Comparison of ENCODE assay signal across 21 mouse cellular contexts in genomic region chr6:94705931-94706330, GRCm38 (mm10).
"Had no signal": no experiment of that assay in that cellular context is flagged by ENCODE, and none has a peak within 500 bp of the region (broad histone marks: within the 10 kb centered on the region; RNA-seq: fewer than 3 reads in every experiment).

No protein-coding gene starts in this region.

- DNase-seq: liver, embryonic 13.5 days; liver, postnatal 0 days; lung, adult 2 months; lung, postnatal 14 days; lung, postnatal 36 days; midbrain, embryonic 14.5 days; right cerebral cortex, postnatal 14 days; thymus, adult 2 months; thymus, postnatal 36 days had no signal

- H3K4me1 ChIP-seq: stomach, embryonic 15.5 days had no signal

- H3K36me3 ChIP-seq: liver, embryonic 13.5 days; liver, embryonic 15.5 days; lung, embryonic 15.5 days; midbrain, embryonic 10.5 days; midbrain, embryonic 12.5 days; neural tube, embryonic 13.5 days; neural tube, embryonic 15.5 days; stomach, embryonic 15.5 days had no signal

- H3K27ac ChIP-seq: liver, embryonic 13.5 days; liver, embryonic 15.5 days; lung, embryonic 15.5 days; macrophage; midbrain, embryonic 10.5 days; midbrain, embryonic 12.5 days; neural tube, embryonic 13.5 days; neural tube, embryonic 15.5 days; stomach, embryonic 15.5 days; stomach, postnatal 0 days had no signal

- H3K27me3 ChIP-seq: neural tube, embryonic 15.5 days; stomach, embryonic 15.5 days had no signal

- ATAC-seq: liver, postnatal 0 days; lung, postnatal 0 days; midbrain, embryonic 16.5 days had no signal

- H3K4me3 ChIP-seq: liver, embryonic 13.5 days; liver, embryonic 15.5 days; lung, embryonic 15.5 days; midbrain, embryonic 10.5 days; midbrain, embryonic 12.5 days; myocyte; neural tube, embryonic 13.5 days; neural tube, embryonic 15.5 days; stomach, embryonic 15.5 days had no signal
